Mouse (Mus musculus) embryonic fibroblast, embryonic 13.5 days (primary cell): ENCODE measurements around the gene Tmem100. TPM values are rescaled to one million over a fixed set of nuclear protein-coding genes. Genes with fewer than 3 reads are reported as not detected.

Experiments used
- H3K27ac ChIP-seq: 2 replicates; pipeline ENCODE4 v1.5.1; 2012; ENCODE audit warnings: low read length, control low read depth, inconsistent platforms; ENCODE audit not compliant: insufficient read depth
- H3K4me1 ChIP-seq: 2 replicates; pipeline ENCODE4 v1.6.1; 2011; ENCODE audit warnings: low read length; ENCODE audit not compliant: control insufficient read depth, insufficient read depth
- H3K4me3 ChIP-seq: 2 replicates; pipeline ENCODE4 v1.5.1; 2011; ENCODE audit warnings: mild to moderate bottlenecking, control low read depth, low read length; ENCODE audit not compliant: insufficient read depth
- CTCF ChIP-seq: IDR thresholded peaks from 2 replicates; pipeline ENCODE4 v1.5.1; 2011; ENCODE audit warnings: mild to moderate bottlenecking, control low read depth, low read length, moderate library complexity, borderline replicate concordance; ENCODE audit not compliant: insufficient read depth
- POLR2A ChIP-seq: IDR thresholded peaks from 2 replicates; pipeline ENCODE4 v1.6.1; 2011; ENCODE audit warnings: low read depth, mild to moderate bottlenecking, control low read depth, low read length, moderate library complexity
- polyA plus RNA-seq: library from polyadenylated mRNA; stranded (reverse); fragments of >200 nt; gene quantifications from 2 replicates; pipeline ENCODE4 v1.2.4, GENCODE M21; 2011; ENCODE audit warnings: low read depth; ENCODE audit not compliant: missing spikeins, insufficient read length

The Tmem100 gene
- polyA plus RNA-seq, 1 experiment = 6.4 TPM

GRCm38 (mm10) chr11:90052785-90053184 is 22.6 kb downstream of the Tmem100 start:
- Histone ChIP-seq H3K27ac (no peak overlapping the region), H3K4me3 (no peak overlapping the region), H3K4me1 (no peaks in the 10 kb centered on the region)
- no peak for TF ChIP-seq CTCF
- TF ChIP-seq POLR2A = no peak

DNA sequence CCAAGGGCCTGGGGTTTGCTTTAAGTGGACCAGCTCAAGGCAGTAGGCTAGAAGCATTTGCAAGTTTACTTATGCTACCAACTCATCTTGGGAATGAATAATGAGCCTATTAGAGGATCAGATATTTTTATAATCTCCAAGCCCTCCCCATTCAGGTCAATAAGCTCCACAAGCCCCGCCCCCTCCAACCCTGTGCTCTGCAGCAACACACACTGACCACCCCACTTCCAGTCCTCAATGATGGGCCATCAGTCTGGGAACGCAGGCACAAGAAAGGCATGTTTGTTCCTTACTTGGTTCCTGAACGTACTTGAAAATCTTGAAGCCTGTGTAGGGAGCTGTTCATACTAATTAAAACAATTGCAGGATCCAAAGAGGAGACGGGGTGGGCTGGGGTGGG is 23.7 kb downstream of the Tmem100 start:
- TF ChIP-seq CTCF (no peak), POLR2A (no peak)
- H3K4me3 ChIP-seq = no peak overlapping the region
- no peak overlapping the region for H3K27ac ChIP-seq
- H3K4me1 ChIP-seq = no peaks in the 10 kb centered on the region

DNA sequence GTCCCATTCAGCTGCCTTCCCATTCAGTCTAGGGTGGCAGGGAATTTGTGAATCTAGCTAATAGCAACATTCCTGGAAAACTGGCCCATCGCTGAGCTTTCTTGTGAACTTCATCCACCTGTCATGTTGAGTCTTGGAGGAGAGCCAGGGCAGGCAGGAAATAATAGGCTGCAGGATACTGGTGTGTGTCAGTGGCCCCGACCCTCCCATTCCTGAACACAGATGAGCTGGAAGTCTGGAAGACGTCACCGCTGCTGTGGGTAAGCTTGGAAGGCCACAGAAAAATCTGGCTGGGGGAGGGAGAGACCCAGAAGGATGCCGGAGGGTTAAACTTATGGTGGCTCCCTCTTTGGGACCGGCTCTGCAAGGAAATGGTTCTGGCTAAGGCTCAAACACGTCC is 24.3 kb downstream of the Tmem100 start:
- no peaks in the 10 kb centered on the region for H3K4me1 ChIP-seq
- no peak overlapping the region for H3K4me3 ChIP-seq
- H3K27ac ChIP-seq = no peak overlapping the region
- TF ChIP-seq POLR2A = no peak
- TF ChIP-seq CTCF = no peak

GRCm38 (mm10) chr11:90057070-90057469 is 26.9 kb downstream of the Tmem100 start:
- no peaks in the 10 kb centered on the region for H3K4me1 ChIP-seq
- H3K27ac ChIP-seq = no peak overlapping the region
- no peak overlapping the region for H3K4me3 ChIP-seq
- TF ChIP-seq POLR2A = no peak
- TF ChIP-seq CTCF = no peak

DNA sequence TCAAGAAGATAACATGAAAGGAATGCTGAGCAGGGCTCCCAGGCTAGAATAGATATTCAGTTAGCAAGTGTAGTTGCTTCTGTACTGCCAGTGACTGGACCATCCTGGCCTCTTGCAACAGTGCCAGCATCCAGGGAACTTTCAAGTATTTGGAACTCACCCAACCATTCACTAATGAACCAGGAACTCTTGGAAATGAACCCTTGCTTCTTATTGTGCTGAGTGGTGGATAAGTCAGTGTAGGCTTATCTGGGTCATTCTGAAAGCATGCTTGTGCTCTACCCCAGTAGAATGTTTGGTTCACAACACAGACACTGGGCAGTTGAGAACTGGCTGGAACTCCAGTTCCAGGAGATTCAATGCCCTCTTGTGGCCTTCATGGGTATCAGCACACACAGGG is 29.1 kb downstream of the Tmem100 start:
- Histone ChIP-seq H3K27ac (no peak overlapping the region), H3K4me3 (no peak overlapping the region), H3K4me1 (no peaks in the 10 kb centered on the region)
- TF ChIP-seq CTCF = no peak

DNA sequence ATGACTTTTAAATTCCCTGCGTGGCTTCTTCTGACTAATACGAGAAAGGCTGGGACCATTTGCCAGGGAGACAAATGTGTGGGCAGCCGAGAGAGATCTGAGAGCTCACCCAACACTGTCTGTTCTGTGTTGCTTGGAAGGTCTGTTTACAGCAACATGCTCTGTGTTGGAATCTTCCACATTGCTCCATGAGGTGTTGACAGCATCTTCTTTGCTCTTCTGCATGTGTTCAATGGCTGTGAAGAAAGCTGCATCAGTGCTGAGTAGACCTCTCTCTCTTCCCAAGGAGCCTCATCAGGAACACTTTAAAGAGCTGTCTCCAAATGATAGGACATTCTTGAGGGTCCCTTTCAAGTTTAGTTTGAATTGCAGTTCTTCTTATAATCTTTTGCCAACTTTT is 32.5 kb downstream of the Tmem100 start:
- H3K27ac ChIP-seq = no peak overlapping the region
- no peak overlapping the region for H3K4me3 ChIP-seq
- H3K4me1 ChIP-seq = no peaks in the 10 kb centered on the region
- TF ChIP-seq POLR2A (no peak), CTCF (no peak)

GRCm38 (mm10) chr11:90066405-90067250 is 36.5 kb downstream of the Tmem100 start:
- no peak for TF ChIP-seq POLR2A
- Histone ChIP-seq H3K4me1 (no peaks in the 10 kb centered on the region), H3K27ac (no peak overlapping the region), H3K4me3 (no peak overlapping the region)

DNA sequence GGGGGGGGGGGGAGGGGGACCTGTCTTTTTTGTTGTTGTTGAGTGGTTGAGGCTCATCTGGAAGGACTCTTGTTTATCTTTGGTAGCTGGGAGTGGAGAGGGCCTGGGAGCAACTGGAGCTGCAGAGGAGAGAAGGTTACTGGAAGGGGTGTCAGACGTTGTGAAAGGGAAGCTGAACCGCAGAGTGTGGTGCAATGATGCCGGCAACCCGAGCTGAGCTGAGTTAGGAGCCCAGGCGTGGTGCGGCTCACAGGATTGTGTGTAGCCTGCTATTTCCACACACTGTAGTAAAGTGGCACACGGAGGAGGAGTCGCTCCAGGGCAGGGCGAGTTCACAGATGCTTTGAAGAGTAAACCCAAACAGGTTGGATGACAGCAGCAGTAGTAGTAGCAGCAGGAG is 41.6 kb downstream of the Tmem100 start:
- Histone ChIP-seq H3K27ac (no peak overlapping the region), H3K4me3 (no peak overlapping the region), H3K4me1 (no peaks in the 10 kb centered on the region)
- TF ChIP-seq CTCF = no peak
- TF ChIP-seq POLR2A = no peak

GRCm38 (mm10) chr11:90073201-90073600 is 43.1 kb downstream of the Tmem100 start:
- no peak overlapping the region for H3K27ac ChIP-seq
- no peaks in the 10 kb centered on the region for H3K4me1 ChIP-seq
- TF ChIP-seq CTCF = no peak
- no peak overlapping the region for H3K4me3 ChIP-seq

DNA sequence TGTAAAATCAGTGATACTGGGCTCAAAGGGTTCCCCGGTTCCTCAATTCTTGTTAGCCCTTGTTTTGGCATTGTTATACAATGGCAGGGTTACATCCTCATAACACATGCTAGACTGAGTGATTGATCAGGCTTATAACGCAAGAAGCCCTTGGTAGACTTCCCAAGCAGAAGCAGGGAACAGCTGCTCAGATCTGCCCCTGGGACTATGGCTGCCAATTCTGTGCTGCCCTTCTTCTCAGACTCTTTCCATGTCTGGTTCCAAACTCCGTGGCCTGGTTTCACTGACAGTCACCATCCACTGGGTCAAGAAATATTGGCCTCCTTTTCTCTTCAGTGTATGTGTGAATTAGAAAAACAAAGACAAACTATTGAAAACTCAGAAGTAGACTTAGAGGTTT is 46.5 kb downstream of the Tmem100 start:
- H3K27ac ChIP-seq = no peak overlapping the region
- H3K4me3 ChIP-seq = no peak overlapping the region
- no peaks in the 10 kb centered on the region for H3K4me1 ChIP-seq
- no peak for TF ChIP-seq CTCF
- no peak for TF ChIP-seq POLR2A

GRCm38 (mm10) chr11:90080678-90081267 is 50.6 kb downstream of the Tmem100 start:
- TF ChIP-seq CTCF (no peak), POLR2A (no peak)
- Histone ChIP-seq H3K4me3 (no peak overlapping the region), H3K4me1 (no peaks in the 10 kb centered on the region), H3K27ac (no peak overlapping the region)
